Mouse (Mus musculus): ENCODE measurements around the gene Mrpl18. TPM values are rescaled to one million over a fixed set of nuclear protein-coding genes. Genes with fewer than 3 reads are reported as not detected.

The Mrpl18 gene
- polyA plus RNA-seq, 1 experiment, result 123 TPM

DNA sequence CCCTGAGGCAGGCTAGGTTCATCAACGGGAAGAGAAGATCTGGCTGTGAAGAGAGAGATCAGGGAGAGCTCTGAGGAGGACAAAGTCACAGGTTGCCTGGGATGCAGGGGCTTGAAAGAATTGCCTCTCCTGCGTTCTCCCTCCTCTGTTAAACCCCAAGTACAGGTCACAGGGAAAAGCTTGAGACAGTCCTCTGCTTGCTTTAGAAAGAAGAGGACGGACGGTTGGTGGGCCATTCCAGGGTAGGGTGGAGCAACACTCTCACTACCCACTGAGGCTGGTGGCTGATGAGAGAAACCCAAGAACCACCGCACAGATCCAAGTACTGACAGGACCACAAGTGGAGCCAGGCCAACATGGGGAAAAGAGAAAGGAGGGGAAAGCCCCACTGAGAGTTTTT is 40.4 kb downstream of the Mrpl18 start, which contains the start of gene Mrgprh:
TSS of gene Mrgprh (plus strand) at position 301 of the 400 bp plus-strand sequence.
- Histone ChIP-seq H3K27me3 (ENCODE audit: control insufficient read depth, insufficient read depth, insufficient read length) (peaks cover 33% of the 10 kb centered on the region), H3K79me3 (ENCODE audit: low read depth) (no peaks in the 10 kb centered on the region), H3K36me3 (ENCODE audit: control insufficient read depth, insufficient read depth) (no peaks in the 10 kb centered on the region), H3ac (ENCODE audit: control insufficient read depth, insufficient read length, low read depth) (no peak within 1 kb of the TSS), H3K4me3 (ENCODE audit: insufficient read depth, poor library complexity, severe bottlenecking) (no peak within 1 kb of the TSS), H3K79me2 (ENCODE audit: control insufficient read depth, insufficient read depth) (no peaks in the 10 kb centered on the region)
- no peak for TF ChIP-seq FOSL1 (IDR thresholded peaks at IDR 0.05; ENCODE audit: insufficient read depth, low read length, poor library complexity, severe bottlenecking)
- no peak for TF ChIP-seq CEBPB (IDR thresholded peaks at IDR 0.05; ENCODE audit: low read depth)
- TF ChIP-seq MYOD1 (IDR thresholded peaks at IDR 0.05; ENCODE audit: control insufficient read depth, insufficient read length, low read depth), result no peak
- no peak for TF ChIP-seq MAX (IDR thresholded peaks at IDR 0.05)
- no peak for TF ChIP-seq MYOG (IDR thresholded peaks at IDR 0.05; ENCODE audit: control insufficient read depth, extremely low read depth, insufficient read length)
- TF ChIP-seq CTCF (IDR thresholded peaks at IDR 0.05; ENCODE audit: control insufficient read depth, insufficient read depth, insufficient read length), result no peak
- TF ChIP-seq USF1 (IDR thresholded peaks at IDR 0.05; ENCODE audit: low read depth), result no peak

DNA sequence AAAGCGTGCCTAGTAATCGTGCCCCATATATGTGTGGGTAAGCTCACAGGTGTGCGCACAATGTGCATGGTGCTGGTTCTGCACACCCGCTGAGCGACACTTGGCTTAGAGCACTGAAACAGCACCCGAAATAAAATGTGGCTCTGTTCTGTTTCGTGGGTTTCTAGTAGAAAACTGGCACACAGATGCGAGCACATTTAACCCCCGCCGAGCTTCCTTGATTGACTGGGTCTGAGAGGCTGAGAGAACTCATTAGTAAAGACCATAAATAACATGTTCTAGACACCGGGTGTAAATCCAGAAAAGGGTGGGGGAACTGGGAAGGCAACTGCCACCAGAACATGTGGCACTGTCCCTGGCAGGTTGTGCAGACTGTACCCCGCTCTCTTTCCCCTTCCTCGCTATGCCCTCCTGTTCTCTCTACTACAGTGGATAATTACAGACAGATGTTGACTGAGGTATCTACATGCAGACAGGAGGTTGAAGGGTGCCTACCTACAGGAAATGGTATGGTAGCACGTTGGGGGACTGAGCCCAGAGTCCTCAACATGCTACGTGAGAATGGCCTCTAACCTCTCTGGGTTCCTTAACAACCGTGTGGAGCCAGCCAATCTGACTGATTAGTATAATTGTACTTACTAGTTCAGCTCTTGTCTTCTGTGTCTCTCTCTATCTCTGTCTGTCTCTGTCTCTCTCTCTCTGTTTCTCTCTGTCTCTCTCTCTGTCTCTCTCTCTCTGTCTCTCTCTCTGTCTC is 43.7 kb downstream of the Mrpl18 start:
- no peaks in the 10 kb centered on the region for H3K79me3 ChIP-seq (ENCODE audit: low read depth)
- H3K79me2 ChIP-seq (ENCODE audit: control insufficient read depth, insufficient read depth), result no peaks in the 10 kb centered on the region
- H3ac ChIP-seq (ENCODE audit: control insufficient read depth, insufficient read length, low read depth), result no peak overlapping the region
- H3K27me3 ChIP-seq (ENCODE audit: control insufficient read depth, insufficient read depth, insufficient read length), result peaks cover 22% of the 10 kb centered on the region
- TF ChIP-seq FOSL1 (IDR thresholded peaks at IDR 0.05; ENCODE audit: insufficient read depth, low read length, poor library complexity, severe bottlenecking), result no peak
- TF ChIP-seq MYOD1 (IDR thresholded peaks at IDR 0.05; ENCODE audit: control insufficient read depth, insufficient read length, low read depth), result no peak
- H3K4me3 ChIP-seq (ENCODE audit: insufficient read depth, poor library complexity, severe bottlenecking), result no peak overlapping the region
- H3K36me3 ChIP-seq (ENCODE audit: control insufficient read depth, insufficient read depth), result no peaks in the 10 kb centered on the region

DNA sequence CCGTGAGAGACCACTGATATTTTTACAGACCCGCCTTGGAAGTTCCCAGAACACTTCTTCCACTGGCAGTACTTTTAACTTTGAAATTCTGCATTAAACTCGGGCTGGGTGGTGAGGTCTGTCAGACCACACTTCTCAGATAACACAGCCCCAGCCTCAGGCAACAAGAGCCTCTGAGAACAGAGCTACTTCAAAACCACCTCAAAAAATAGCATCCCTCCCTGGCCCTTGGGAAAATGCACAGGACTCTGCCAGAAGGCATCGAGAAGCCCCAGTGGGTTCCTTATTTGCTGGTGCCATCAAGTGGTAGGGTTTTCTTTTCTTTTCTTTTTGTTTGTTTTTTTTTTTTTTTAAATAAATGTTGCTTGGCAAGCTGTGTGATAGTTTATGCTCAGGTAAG is 47.5 kb downstream of the Mrpl18 start:
- Histone ChIP-seq H3ac (ENCODE audit: control insufficient read depth, insufficient read length, low read depth) (no peak overlapping the region), H3K4me3 (ENCODE audit: insufficient read depth, poor library complexity, severe bottlenecking) (no peak overlapping the region), H3K79me2 (ENCODE audit: control insufficient read depth, insufficient read depth) (no peaks in the 10 kb centered on the region), H3K36me3 (ENCODE audit: control insufficient read depth, insufficient read depth) (no peaks in the 10 kb centered on the region), H3K79me3 (ENCODE audit: low read depth) (no peaks in the 10 kb centered on the region), H3K27me3 (ENCODE audit: control insufficient read depth, insufficient read depth, insufficient read length) (peaks cover 17% of the 10 kb centered on the region)
- no peak for TF ChIP-seq USF1 (IDR thresholded peaks at IDR 0.05; ENCODE audit: low read depth)
- no peak for TF ChIP-seq MAX (IDR thresholded peaks at IDR 0.05)
- TF ChIP-seq FOSL1 (IDR thresholded peaks at IDR 0.05; ENCODE audit: insufficient read depth, low read length, poor library complexity, severe bottlenecking), result no peak
- TF ChIP-seq CEBPB (IDR thresholded peaks at IDR 0.05; ENCODE audit: low read depth), result no peak
- TF ChIP-seq MYOG (IDR thresholded peaks at IDR 0.05; ENCODE audit: control insufficient read depth, extremely low read depth, insufficient read length), result no peak
- TF ChIP-seq MYOD1 (IDR thresholded peaks at IDR 0.05; ENCODE audit: control insufficient read depth, insufficient read length, low read depth), result no peak
- TF ChIP-seq CTCF (IDR thresholded peaks at IDR 0.05; ENCODE audit: control insufficient read depth, insufficient read depth, insufficient read length), result no peak

DNA sequence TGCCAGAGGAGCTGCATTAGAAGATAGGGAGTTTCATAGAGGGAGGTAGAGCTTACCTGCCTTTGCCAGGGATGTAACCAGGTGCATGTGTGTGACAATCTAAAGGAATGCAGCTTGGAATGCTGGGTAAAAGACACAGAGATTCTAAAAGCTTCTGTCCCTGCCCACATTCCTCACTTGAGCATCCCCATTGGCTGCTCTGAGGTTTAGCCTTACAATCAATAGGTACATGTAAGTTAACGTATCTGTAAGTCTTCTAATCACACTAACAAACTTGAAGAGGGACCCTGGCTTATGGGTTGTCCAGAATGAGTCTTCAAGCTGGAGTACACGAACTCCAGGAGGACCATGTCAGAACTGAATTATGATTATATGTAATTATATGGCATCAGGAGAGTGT is 48.1 kb downstream of the Mrpl18 start, which contains the start of gene Mas1:
TSS of gene Mas1 (minus strand) at position 101 of the 400 bp plus-strand sequence.
- Histone ChIP-seq H3K4me3 (ENCODE audit: insufficient read depth, poor library complexity, severe bottlenecking) (no peak within 1 kb of the TSS), H3K79me2 (ENCODE audit: control insufficient read depth, insufficient read depth) (no peaks in the 10 kb centered on the region), H3K27me3 (ENCODE audit: control insufficient read depth, insufficient read depth, insufficient read length) (peaks cover 17% of the 10 kb centered on the region), H3ac (ENCODE audit: control insufficient read depth, insufficient read length, low read depth) (no peak within 1 kb of the TSS), H3K36me3 (ENCODE audit: control insufficient read depth, insufficient read depth) (no peaks in the 10 kb centered on the region), H3K79me3 (ENCODE audit: low read depth) (no peaks in the 10 kb centered on the region)
- TF ChIP-seq FOSL1 (IDR thresholded peaks at IDR 0.05; ENCODE audit: insufficient read depth, low read length, poor library complexity, severe bottlenecking) (no peak), MYOD1 (IDR thresholded peaks at IDR 0.05; ENCODE audit: control insufficient read depth, insufficient read length, low read depth) (no peak), MYOG (IDR thresholded peaks at IDR 0.05; ENCODE audit: control insufficient read depth, extremely low read depth, insufficient read length) (no peak), CEBPB (IDR thresholded peaks at IDR 0.05; ENCODE audit: low read depth) (no peak), CTCF (IDR thresholded peaks at IDR 0.05; ENCODE audit: control insufficient read depth, insufficient read depth, insufficient read length) (no peak), USF1 (IDR thresholded peaks at IDR 0.05; ENCODE audit: low read depth) (no peak), MAX (IDR thresholded peaks at IDR 0.05) (no peak)

DNA sequence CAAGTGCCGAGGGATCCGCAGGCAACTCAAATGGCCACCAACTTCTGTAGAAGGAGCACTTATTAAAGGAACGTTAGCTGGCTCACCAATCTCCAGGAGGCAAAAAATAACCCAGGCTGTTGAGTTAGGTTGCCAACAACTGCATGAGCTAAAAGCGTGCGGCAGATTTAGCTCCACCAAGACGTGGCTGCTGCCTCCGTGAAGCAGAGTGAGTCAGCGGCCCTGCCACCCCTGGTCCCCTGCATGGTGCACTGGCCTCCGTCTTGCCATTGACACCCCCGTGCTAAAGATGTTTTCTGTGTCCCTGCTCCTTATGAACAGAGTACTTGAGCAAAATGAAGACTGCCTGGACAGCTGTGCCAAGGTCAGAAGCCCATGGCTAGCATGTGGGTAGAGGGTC is 49.3 kb downstream of the Mrpl18 start:
- H3K79me2 ChIP-seq (ENCODE audit: control insufficient read depth, insufficient read depth), result no peaks in the 10 kb centered on the region
- H3K79me3 ChIP-seq (ENCODE audit: low read depth), result no peaks in the 10 kb centered on the region
- no peak overlapping the region for H3K4me3 ChIP-seq (ENCODE audit: insufficient read depth, poor library complexity, severe bottlenecking)
- TF ChIP-seq CEBPB (IDR thresholded peaks at IDR 0.05; ENCODE audit: low read depth) (no peak), MYOG (IDR thresholded peaks at IDR 0.05; ENCODE audit: control insufficient read depth, extremely low read depth, insufficient read length) (no peak), MAX (IDR thresholded peaks at IDR 0.05) (no peak), FOSL1 (IDR thresholded peaks at IDR 0.05; ENCODE audit: insufficient read depth, low read length, poor library complexity, severe bottlenecking) (no peak), CTCF (IDR thresholded peaks at IDR 0.05; ENCODE audit: control insufficient read depth, insufficient read depth, insufficient read length) (no peak)
- no peaks in the 10 kb centered on the region for H3K36me3 ChIP-seq (ENCODE audit: control insufficient read depth, insufficient read depth)
- H3K27me3 ChIP-seq (ENCODE audit: control insufficient read depth, insufficient read depth, insufficient read length), result peaks cover 23% of the 10 kb centered on the region
- no peak overlapping the region for H3ac ChIP-seq (ENCODE audit: control insufficient read depth, insufficient read length, low read depth)

DNA sequence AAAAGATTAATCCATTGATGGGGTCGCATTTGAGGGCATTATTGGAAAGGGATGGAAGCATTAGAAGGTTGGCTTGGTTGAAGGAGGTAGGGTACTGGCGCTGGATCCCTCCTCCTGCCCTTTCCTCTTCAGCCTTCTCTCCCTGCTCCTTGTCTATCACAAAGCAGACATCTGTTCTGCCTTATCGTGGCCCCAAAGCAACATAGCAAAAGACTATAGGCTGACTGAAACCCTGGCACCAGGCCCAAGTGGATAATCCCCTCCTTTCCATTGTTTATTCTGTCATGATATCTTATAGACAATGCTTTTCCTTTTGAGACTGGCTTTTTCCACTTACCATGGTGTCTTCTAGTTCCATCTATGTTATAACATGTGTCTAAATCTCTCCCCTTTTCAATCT is 50.7 kb downstream of the Mrpl18 start:
- H3K4me3 ChIP-seq (ENCODE audit: insufficient read depth, poor library complexity, severe bottlenecking), result no peak overlapping the region
- no peaks in the 10 kb centered on the region for H3K79me2 ChIP-seq (ENCODE audit: control insufficient read depth, insufficient read depth)
- no peaks in the 10 kb centered on the region for H3K36me3 ChIP-seq (ENCODE audit: control insufficient read depth, insufficient read depth)
- no peaks in the 10 kb centered on the region for H3K79me3 ChIP-seq (ENCODE audit: low read depth)
- no peak for TF ChIP-seq FOSL1 (IDR thresholded peaks at IDR 0.05; ENCODE audit: insufficient read depth, low read length, poor library complexity, severe bottlenecking)
- no peak for TF ChIP-seq MYOD1 (IDR thresholded peaks at IDR 0.05; ENCODE audit: control insufficient read depth, insufficient read length, low read depth)
- no peak for TF ChIP-seq USF1 (IDR thresholded peaks at IDR 0.05; ENCODE audit: low read depth)
- no peak for TF ChIP-seq MYOG (IDR thresholded peaks at IDR 0.05; ENCODE audit: control insufficient read depth, extremely low read depth, insufficient read length)
- no peak for TF ChIP-seq MAX (IDR thresholded peaks at IDR 0.05)
- no peak for TF ChIP-seq CEBPB (IDR thresholded peaks at IDR 0.05; ENCODE audit: low read depth)
- TF ChIP-seq CTCF (IDR thresholded peaks at IDR 0.05; ENCODE audit: control insufficient read depth, insufficient read depth, insufficient read length), result no peak
- peaks cover 16% of the 10 kb centered on the region for H3K27me3 ChIP-seq (ENCODE audit: control insufficient read depth, insufficient read depth, insufficient read length)
- H3ac ChIP-seq (ENCODE audit: control insufficient read depth, insufficient read length, low read depth), result no peak overlapping the region

Data from C2C12 (cell line).